Mouse (Mus musculus): ENCODE data around the gene Cfap97.

DNA sequence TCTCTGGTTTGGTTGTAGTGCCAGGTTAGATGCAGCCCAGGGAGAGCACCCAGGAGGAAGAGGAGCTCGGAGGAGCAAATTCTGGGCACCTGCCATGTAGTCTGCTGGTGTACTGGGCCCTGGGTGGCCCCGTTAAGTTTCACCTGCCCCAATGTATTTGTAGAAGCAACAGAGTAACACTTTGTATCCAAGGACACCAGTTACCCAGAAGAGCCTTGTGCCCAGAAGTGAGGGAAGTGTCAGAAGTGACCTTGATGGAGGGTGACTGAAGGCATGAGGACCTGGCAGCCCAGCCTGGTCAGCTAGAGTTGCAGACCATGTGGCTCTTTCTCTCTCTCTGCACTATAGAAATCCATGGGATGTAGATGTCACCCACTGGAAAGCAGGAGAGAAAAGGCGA lies 69.0 kb downstream of the Cfap97 start:
- no peak for TF ChIP-seq CTCF (IDR thresholded peaks at IDR 0.05; ENCODE audit: control insufficient read depth, insufficient read depth, insufficient read length)
- TF ChIP-seq FOSL1 (IDR thresholded peaks at IDR 0.05; ENCODE audit: insufficient read depth, low read length, poor library complexity, severe bottlenecking), result no peak
- TF ChIP-seq CEBPB (IDR thresholded peaks at IDR 0.05; ENCODE audit: low read depth), result no peak

All from C2C12 (cell line).